Mouse (Mus musculus) MEL (cell line): ENCODE data around the gene Cdhr5. TPM values are rescaled to one million over a fixed set of nuclear protein-coding genes. Genes with fewer than 3 reads are reported as not detected.

Source experiments
- DNase-seq: peaks from one replicate; pipeline ENCODE4 v3.0.0; 2011; ENCODE audit warnings: low read depth, low spot score
- H3K27ac ChIP-seq: 2 replicates; pipeline ENCODE4 v1.5.1; 2012; ENCODE audit warnings: low read depth, mild to moderate bottlenecking, control low read depth, low read length, moderate library complexity; ENCODE audit not compliant: control insufficient read depth
- H3K27me3 ChIP-seq, 2 experiments: fragments of 150-350 bp in 1 of 2; sonication (generic) in 1 of 2; 2 replicates each; pipeline ENCODE4 v1.6.1; 2012; ENCODE audit warnings: low read length in 2 of 2, mild to moderate bottlenecking in 2 of 2, improper control_type of control experiment in 1 of 2, moderate library complexity in 1 of 2; ENCODE audit not compliant: insufficient read depth in 2 of 2, control insufficient read depth in 1 of 2
- H3K36me3 ChIP-seq, 2 experiments: 2 replicates each; pipeline ENCODE4 v1.6.1; 2012 to 2014; ENCODE audit warnings: low read length in 2 of 2, improper control_type of control experiment in 1 of 2, inconsistent platforms in 1 of 2, mild to moderate bottlenecking in 1 of 2; ENCODE audit not compliant: insufficient read depth in 2 of 2, control insufficient read depth in 1 of 2
- H3K4me1 ChIP-seq, 2 experiments: fragments of 150-350 bp in 1 of 2; sonication (generic) in 1 of 2; 2 replicates each; pipeline ENCODE4 v1.6.1; 2012; ENCODE audit warnings: low read length in 2 of 2, improper control_type of control experiment in 1 of 2, mild to moderate bottlenecking in 1 of 2; ENCODE audit not compliant: insufficient read depth in 2 of 2, control insufficient read depth in 1 of 2
- H3K4me3 ChIP-seq, 2 experiments: fragments of 150-350 bp in 1 of 2; sonication (generic) in 1 of 2; 2 replicates each; pipeline ENCODE4 v1.5.1; 2012; ENCODE audit warnings: low read depth in 2 of 2, low read length in 2 of 2, mild to moderate bottlenecking in 2 of 2, moderate library complexity in 2 of 2, control low read depth in 1 of 2, improper control_type of control experiment in 1 of 2; ENCODE audit not compliant: control insufficient read depth in 1 of 2, insufficient read depth in 1 of 2
- H3K79me2 ChIP-seq: 2 replicates; pipeline ENCODE4 v1.6.1; 2012; ENCODE audit warnings: mild to moderate bottlenecking, low read length, moderate library complexity; ENCODE audit not compliant: control insufficient read depth, poor library complexity, insufficient read depth
- H3K9ac ChIP-seq: 2 replicates; pipeline ENCODE4 v1.6.1; 2012; ENCODE audit warnings: low read depth, mild to moderate bottlenecking, control low read depth, low read length, moderate library complexity; ENCODE audit not compliant: control insufficient read depth, poor library complexity, severe bottlenecking
- H3K9me3 ChIP-seq: fragments of 150-350 bp; sonication (generic); replicated peaks from 2 replicates; pipeline ENCODE4 v1.6.1; 2012; ENCODE audit warnings: mild to moderate bottlenecking, low read length, improper control_type of control experiment, moderate library complexity; ENCODE audit not compliant: insufficient read depth
- BHLHE40 ChIP-seq: IDR thresholded peaks from 2 replicates; pipeline ENCODE4 v1.6.1; 2012; ENCODE audit warnings: low read depth, mild to moderate bottlenecking, inconsistent platforms, low read length, improper control_type of control experiment, borderline replicate concordance
- E2F4 ChIP-seq: IDR thresholded peaks from 2 replicates; pipeline ENCODE4 v1.6.1; 2011; ENCODE audit warnings: low read depth, low read length, improper control_type of control experiment, borderline replicate concordance
- ELF1 ChIP-seq: IDR thresholded peaks from 2 replicates; pipeline ENCODE4 v1.6.1; 2014; ENCODE audit warnings: low read depth, mild to moderate bottlenecking, inconsistent platforms, low read length, improper control_type of control experiment, moderate library complexity
- ETS1 ChIP-seq: IDR thresholded peaks from 2 replicates; pipeline ENCODE4 v1.6.1; 2012; ENCODE audit warnings: low read depth, mild to moderate bottlenecking, inconsistent platforms, low read length, improper control_type of control experiment, moderate library complexity
- KAT2A ChIP-seq: conservative IDR thresholded peaks from 2 replicates; pipeline ENCODE4 v1.6.1; 2012; ENCODE audit warnings: low read depth, low read length, improper control_type of control experiment, inconsistent platforms
- MAFK ChIP-seq: IDR thresholded peaks from 2 replicates; pipeline ENCODE4 v1.6.1; 2011; ENCODE audit warnings: low read depth, mild to moderate bottlenecking, low read length, improper control_type of control experiment, borderline replicate concordance
- MAX ChIP-seq: IDR thresholded peaks from 2 replicates; pipeline ENCODE4 v1.6.1; 2011; ENCODE audit warnings: low read length, improper control_type of control experiment
- MEF2A ChIP-seq: IDR thresholded peaks from 2 replicates; pipeline ENCODE4 v1.6.1; 2014; ENCODE audit warnings: low read depth, mild to moderate bottlenecking, inconsistent platforms, low read length, improper control_type of control experiment; ENCODE audit not compliant: poor library complexity, insufficient replicate concordance, severe bottlenecking; ENCODE audit errors: extremely low read depth
- MYB ChIP-seq: IDR thresholded peaks from 2 replicates; pipeline ENCODE4 v1.6.1; 2011; ENCODE audit warnings: mild to moderate bottlenecking, low read depth, low read length, improper control_type of control experiment
- NELFE ChIP-seq: IDR thresholded peaks from 2 replicates; pipeline ENCODE4 v1.6.1; 2011; ENCODE audit warnings: low read depth, low read length, improper control_type of control experiment
- POLR2AphosphoS2 ChIP-seq: IDR thresholded peaks from 2 replicates; pipeline ENCODE4 v1.6.1; 2011; ENCODE audit warnings: low read length, improper control_type of control experiment
- RCOR1 ChIP-seq: IDR thresholded peaks from 2 replicates; pipeline ENCODE4 v1.6.1; 2012; ENCODE audit warnings: low read depth, mild to moderate bottlenecking, inconsistent platforms, low read length, improper control_type of control experiment
- SIN3A ChIP-seq: IDR thresholded peaks from 2 replicates; pipeline ENCODE4 v1.6.1; 2012; ENCODE audit warnings: low read length, improper control_type of control experiment, inconsistent platforms
- TCF12 ChIP-seq: IDR thresholded peaks from 2 replicates; pipeline ENCODE4 v1.6.1; 2014; ENCODE audit warnings: low read depth, mild to moderate bottlenecking, inconsistent platforms, low read length, improper control_type of control experiment, moderate library complexity
- ZC3H11A ChIP-seq: IDR thresholded peaks from 2 replicates; pipeline ENCODE4 v1.6.1; 2012; ENCODE audit warnings: low read depth, mild to moderate bottlenecking, inconsistent platforms, low read length, improper control_type of control experiment
- ZMIZ1 ChIP-seq: IDR thresholded peaks from 2 replicates; pipeline ENCODE4 v1.6.1; 2012; ENCODE audit warnings: low read depth, mild to moderate bottlenecking, inconsistent platforms, low read length, improper control_type of control experiment, moderate library complexity
- polyA plus RNA-seq, 2 experiments: library from polyadenylated mRNA; stranded (reverse) in 1 of 2; unstranded in 1 of 2; fragments of >175 nt in 1 of 2; fragments of >200 nt in 1 of 2; gene quantifications; 2 replicates each; pipeline versions ENCODE4 v1.2.1 to v1.2.4; 2012; ENCODE audit warnings: low replicate concordance in 2 of 2, low read depth in 1 of 2; ENCODE audit not compliant: insufficient read length in 2 of 2, insufficient read depth in 1 of 2, missing spikeins in 1 of 2
- total RNA-seq: library from RNA; depleted of rRNA; stranded (reverse); fragments of 300-350 nt; gene quantifications from 2 replicates; pipeline ENCODE4 v1.2.3, GENCODE M21; 2012

The Cdhr5 gene
- total and polyA plus RNA-seq, 3 experiments = not detected

GRCm38 (mm10) chr7:141275356-141275755 is 1.2 kb downstream of the Cdhr5 start:
- H3K9me3 ChIP-seq = no peaks in the 10 kb centered on the region
- H3K27me3 ChIP-seq = no peaks in the 10 kb centered on the region
- no peak overlapping the region for H3K4me3 ChIP-seq

GRCm38 (mm10) chr7:141270631-141271030 is 6.0 kb downstream of the Cdhr5 start:
- peaks cover 2 to 3% of the 10 kb centered on the region in 2 experiments; a peak in 2 of 4 replicates for H3K4me1 ChIP-seq
- no peak overlapping the region for H3K27ac ChIP-seq
- H3K36me3 ChIP-seq = no peaks in the 10 kb centered on the region; a peak in 1 of 4 replicates
- no peaks in the 10 kb centered on the region for H3K27me3 ChIP-seq
- no peak for DNase-seq
- H3K79me2 ChIP-seq = no peaks in the 10 kb centered on the region
- H3K9me3 ChIP-seq = no peaks in the 10 kb centered on the region
- H3K4me3 ChIP-seq = no peak overlapping the region
- H3K9ac ChIP-seq = no peak overlapping the region
- TF ChIP-seq RCOR1 (no peak), E2F4 (no peak), POLR2AphosphoS2 (no peak), KAT2A (no peak), MEF2A (no peak)

More at GRCm38 (mm10) chr7:141275356-141275755, 1.2 kb downstream of the Cdhr5 start:
- H3K36me3 ChIP-seq = no peaks in the 10 kb centered on the region
- TF ChIP-seq ZMIZ1 (no peak), ZC3H11A (no peak), RCOR1 (no peak), ELF1 (no peak), MAFK (no peak), SIN3A (no peak), MEF2A (no peak), TCF12 (no peak), MYB (no peak), BHLHE40 (no peak), MAX (no peak), NELFE (no peak), ETS1 (no peak)
- H3K4me1 ChIP-seq = no peaks in the 10 kb centered on the region
- no peaks in the 10 kb centered on the region for H3K79me2 ChIP-seq
- no peak overlapping the region for H3K27ac ChIP-seq
- DNase-seq = no peak
- no peak overlapping the region for H3K9ac ChIP-seq
